Mouse (Mus musculus): ENCODE results near the gene Traf1. TPM values are rescaled to one million over a fixed set of nuclear protein-coding genes. Genes with fewer than 3 reads are reported as not detected.

Gene Traf1
- total and polyA plus RNA-seq, 3 experiments: 0.27 TPM; not detected in 2

- peaks cover 36% of the 10 kb centered on the region for H3K27me3 ChIP-seq (ENCODE audit: insufficient read depth, low read length)
- no peak for TF ChIP-seq GATA2 (IDR thresholded peaks at IDR 0.05; ENCODE audit: borderline replicate concordance, low read depth, low read length)
- TF ChIP-seq GATA1 (IDR thresholded peaks at IDR 0.05; ENCODE audit: borderline replicate concordance, low read length): no peak
- no peak for TF ChIP-seq TAL1 (conservative IDR thresholded peaks at IDR 0.05; ENCODE audit: low read depth, low read length)
- TF ChIP-seq POLR2AphosphoS5 (IDR thresholded peaks at IDR 0.05; ENCODE audit: insufficient replicate concordance, low read depth, low read length): no peak
- no peak for TF ChIP-seq CTCF (IDR thresholded peaks at IDR 0.05; ENCODE audit: low read depth, low read length)
- DNase-seq (ENCODE audit: low spot score) (no peak), ATAC-seq (ENCODE audit: extremely low read depth, insufficient number of reproducible peaks, low FRiP score, poor library complexity, severe bottlenecking) (no peak)
- H3K4me3 ChIP-seq (ENCODE audit: low read depth, low read length): no peak overlapping the region
- H3K9me3 ChIP-seq (replicated peaks): no peaks in the 10 kb centered on the region
- peaks cover 5% of the 10 kb centered on the region for H3K4me1 ChIP-seq (ENCODE audit: insufficient read depth, low read depth, low read length)
- no peaks in the 10 kb centered on the region for H3K36me3 ChIP-seq (replicated peaks)
Observed at GRCm38 (mm10) chr2:34958582-34958981, 3.0 kb downstream of the Traf1 start.

GRCm38 (mm10) chr2:34958036-34958435 is 3.5 kb downstream of the Traf1 start:
- H3K27me3 ChIP-seq (ENCODE audit: insufficient read depth, low read length): peaks cover 34% of the 10 kb centered on the region
- TF ChIP-seq GATA2 (IDR thresholded peaks at IDR 0.05; ENCODE audit: borderline replicate concordance, low read depth, low read length) (no peak), POLR2AphosphoS5 (IDR thresholded peaks at IDR 0.05; ENCODE audit: insufficient replicate concordance, low read depth, low read length) (no peak), CTCF (IDR thresholded peaks at IDR 0.05; ENCODE audit: low read depth, low read length) (no peak), GATA1 (IDR thresholded peaks at IDR 0.05; ENCODE audit: borderline replicate concordance, low read length) (no peak), TAL1 (conservative IDR thresholded peaks at IDR 0.05; ENCODE audit: low read depth, low read length) (no peak)
- no peak overlapping the region for H3K4me3 ChIP-seq (ENCODE audit: low read depth, low read length)
- H3K9me3 ChIP-seq (replicated peaks): no peaks in the 10 kb centered on the region
- no peaks in the 10 kb centered on the region; the same call in 1 of the 2 replicates for H3K4me1 ChIP-seq (ENCODE audit: insufficient read depth, low read depth, low read length)
- ATAC-seq (ENCODE audit: extremely low read depth, insufficient number of reproducible peaks, low FRiP score, poor library complexity, severe bottlenecking) (no peak), DNase-seq (ENCODE audit: low spot score) (no peak)
- H3K36me3 ChIP-seq (replicated peaks): no peaks in the 10 kb centered on the region

DNA sequence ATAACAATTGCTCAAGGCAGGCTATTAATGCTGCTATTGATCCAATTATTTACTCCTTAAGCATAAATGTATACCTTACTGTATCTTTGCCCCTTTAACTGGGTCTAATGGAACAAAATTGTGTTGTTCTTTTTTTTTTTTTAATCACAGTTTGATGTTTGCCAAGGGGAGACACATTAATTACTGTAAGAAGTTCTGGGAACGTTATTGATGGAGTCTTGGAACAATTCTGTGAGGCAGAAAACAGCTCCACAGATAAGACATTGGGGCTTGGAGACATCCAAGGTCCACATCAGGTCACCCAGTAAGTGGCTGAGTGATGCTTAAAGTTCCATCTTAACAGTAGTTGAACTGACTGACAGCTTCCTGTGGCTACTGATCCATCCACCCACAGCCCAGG is 4.2 kb downstream of the Traf1 start:
- ATAC-seq (ENCODE audit: extremely low read depth, insufficient number of reproducible peaks, low FRiP score, poor library complexity, severe bottlenecking) (no peak), DNase-seq (ENCODE audit: low spot score) (no peak)
- H3K4me3 ChIP-seq (ENCODE audit: low read depth, low read length): no peak overlapping the region
- H3K4me1 ChIP-seq (ENCODE audit: insufficient read depth, low read depth, low read length): no peaks in the 10 kb centered on the region; the same call in 1 of the 2 replicates
- H3K27me3 ChIP-seq (ENCODE audit: insufficient read depth, low read length): peaks cover 34% of the 10 kb centered on the region
- no peaks in the 10 kb centered on the region for H3K9me3 ChIP-seq (replicated peaks)
- H3K36me3 ChIP-seq (replicated peaks): no peaks in the 10 kb centered on the region
- TF ChIP-seq CTCF (IDR thresholded peaks at IDR 0.05; ENCODE audit: low read depth, low read length) (no peak), GATA1 (IDR thresholded peaks at IDR 0.05; ENCODE audit: borderline replicate concordance, low read length) (no peak), GATA2 (IDR thresholded peaks at IDR 0.05; ENCODE audit: borderline replicate concordance, low read depth, low read length) (no peak), TAL1 (conservative IDR thresholded peaks at IDR 0.05; ENCODE audit: low read depth, low read length) (no peak), POLR2AphosphoS5 (IDR thresholded peaks at IDR 0.05; ENCODE audit: insufficient replicate concordance, low read depth, low read length) (no peak)

GRCm38 (mm10) chr2:34956941-34957340 is 4.6 kb downstream of the Traf1 start:
- Histone ChIP-seq H3K4me1 (ENCODE audit: insufficient read depth, low read depth, low read length) (no peaks in the 10 kb centered on the region; the same call in 1 of the 2 replicates), H3K36me3 (replicated peaks) (no peaks in the 10 kb centered on the region), H3K27me3 (ENCODE audit: insufficient read depth, low read length) (peaks cover 34% of the 10 kb centered on the region), H3K4me3 (ENCODE audit: low read depth, low read length) (no peak overlapping the region), H3K9me3 (replicated peaks) (no peaks in the 10 kb centered on the region)
- no peak for ATAC-seq (ENCODE audit: extremely low read depth, insufficient number of reproducible peaks, low FRiP score, poor library complexity, severe bottlenecking)
- TF ChIP-seq GATA2 (IDR thresholded peaks at IDR 0.05; ENCODE audit: borderline replicate concordance, low read depth, low read length): no peak
- TF ChIP-seq GATA1 (IDR thresholded peaks at IDR 0.05; ENCODE audit: borderline replicate concordance, low read length): no peak
- no peak for TF ChIP-seq POLR2AphosphoS5 (IDR thresholded peaks at IDR 0.05; ENCODE audit: insufficient replicate concordance, low read depth, low read length)
- no peak for TF ChIP-seq CTCF (IDR thresholded peaks at IDR 0.05; ENCODE audit: low read depth, low read length)
- TF ChIP-seq TAL1 (conservative IDR thresholded peaks at IDR 0.05; ENCODE audit: low read depth, low read length): no peak
- DNase-seq (ENCODE audit: low spot score): no peak

GRCm38 (mm10) chr2:34954344-34954743 is 7.2 kb downstream of the Traf1 start:
- DNase-seq (ENCODE audit: low spot score): no peak
- no peaks in the 10 kb centered on the region for H3K4me1 ChIP-seq (ENCODE audit: insufficient read depth, low read depth, low read length)
- no peaks in the 10 kb centered on the region for H3K9me3 ChIP-seq (replicated peaks)

DNA sequence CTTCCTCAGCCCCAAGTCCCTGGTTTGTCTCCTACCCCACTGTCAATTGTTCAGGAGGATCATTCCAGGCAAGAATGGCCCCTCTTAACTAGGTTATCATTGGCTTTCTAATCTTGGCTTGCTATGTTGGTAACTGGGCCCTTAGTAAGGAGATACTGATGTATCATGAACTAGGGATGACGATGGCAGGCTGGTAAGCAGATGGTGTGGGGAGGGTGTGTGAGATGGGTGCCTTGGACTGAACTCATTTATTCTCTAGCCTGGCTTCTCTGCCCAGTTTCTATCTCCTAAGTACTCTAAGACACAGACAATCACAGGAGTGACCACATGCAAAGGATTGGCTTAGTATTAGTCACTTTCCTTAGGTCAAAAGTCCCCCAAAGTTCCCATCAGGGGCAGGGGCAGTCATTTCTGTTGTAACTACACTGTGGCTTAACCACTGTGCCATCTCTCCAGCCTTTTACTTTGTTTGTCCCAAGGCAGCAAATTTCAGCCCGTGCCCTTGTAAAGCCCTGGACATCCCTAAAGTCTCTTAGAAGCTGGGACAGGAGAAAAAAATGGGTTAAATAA is 7.9 kb downstream of the Traf1 start:
- H3K9me3 ChIP-seq (replicated peaks): no peaks in the 10 kb centered on the region
- ATAC-seq (ENCODE audit: extremely low read depth, insufficient number of reproducible peaks, low FRiP score, poor library complexity, severe bottlenecking) (no peak), DNase-seq (ENCODE audit: low spot score) (no peak)
- H3K4me1 ChIP-seq (ENCODE audit: insufficient read depth, low read depth, low read length): no peaks in the 10 kb centered on the region
- TF ChIP-seq GATA2 (IDR thresholded peaks at IDR 0.05; ENCODE audit: borderline replicate concordance, low read depth, low read length): no peak
- TF ChIP-seq POLR2AphosphoS5 (IDR thresholded peaks at IDR 0.05; ENCODE audit: insufficient replicate concordance, low read depth, low read length): no peak
- no peak for TF ChIP-seq CTCF (IDR thresholded peaks at IDR 0.05; ENCODE audit: low read depth, low read length)
- no peak for TF ChIP-seq TAL1 (conservative IDR thresholded peaks at IDR 0.05; ENCODE audit: low read depth, low read length)
- no peak for TF ChIP-seq GATA1 (IDR thresholded peaks at IDR 0.05; ENCODE audit: borderline replicate concordance, low read length)
- no peaks in the 10 kb centered on the region for H3K36me3 ChIP-seq (replicated peaks)
- H3K27me3 ChIP-seq (ENCODE audit: insufficient read depth, low read length): peaks cover 20% of the 10 kb centered on the region
- no peak overlapping the region for H3K4me3 ChIP-seq (ENCODE audit: low read depth, low read length)

More at GRCm38 (mm10) chr2:34954344-34954743, 7.2 kb downstream of the Traf1 start:
- Histone ChIP-seq H3K27me3 (ENCODE audit: insufficient read depth, low read length) (peaks cover 24% of the 10 kb centered on the region), H3K36me3 (replicated peaks) (no peaks in the 10 kb centered on the region), H3K4me3 (ENCODE audit: low read depth, low read length) (no peak overlapping the region)
- TF ChIP-seq GATA2 (IDR thresholded peaks at IDR 0.05; ENCODE audit: borderline replicate concordance, low read depth, low read length) (no peak), POLR2AphosphoS5 (IDR thresholded peaks at IDR 0.05; ENCODE audit: insufficient replicate concordance, low read depth, low read length) (no peak), CTCF (IDR thresholded peaks at IDR 0.05; ENCODE audit: low read depth, low read length) (no peak), TAL1 (conservative IDR thresholded peaks at IDR 0.05; ENCODE audit: low read depth, low read length) (no peak), GATA1 (IDR thresholded peaks at IDR 0.05; ENCODE audit: borderline replicate concordance, low read length) (no peak)
- no peak for ATAC-seq (ENCODE audit: extremely low read depth, insufficient number of reproducible peaks, low FRiP score, poor library complexity, severe bottlenecking)

Data from G1E (cell line).